Mouse (Mus musculus) MEL (cell line): ENCODE measurements around the gene Iqsec1.

Experiments
- CTCF ChIP-seq, 3 experiments: IDR thresholded peaks in 2 of 3; conservative IDR thresholded peaks in 1 of 3; 2 replicates each; pipeline ENCODE4 v1.5.1; 2011 to 2012; ENCODE audit warnings: low read length in 3 of 3, low read depth in 2 of 3, mild to moderate bottlenecking in 2 of 3, improper control_type of control experiment in 1 of 3, inconsistent platforms in 1 of 3, mixed read lengths in 1 of 3, moderate library complexity in 1 of 3; ENCODE audit not compliant: control insufficient read depth in 1 of 3, insufficient read depth in 1 of 3, poor library complexity in 1 of 3, severe bottlenecking in 1 of 3
- E2F4 ChIP-seq: IDR thresholded peaks from 2 replicates; pipeline ENCODE4 v1.6.1; 2011; ENCODE audit warnings: low read depth, low read length, improper control_type of control experiment, borderline replicate concordance
- EP300 ChIP-seq, 2 experiments: IDR thresholded peaks; 2 replicates each; pipeline ENCODE4 v1.6.1; 2011; ENCODE audit warnings: improper control_type of control experiment in 2 of 2, low read length in 2 of 2, low read depth in 1 of 2, mild to moderate bottlenecking in 1 of 2
- GABPA ChIP-seq: IDR thresholded peaks from 2 replicates; pipeline ENCODE4 v1.6.1; 2012; ENCODE audit warnings: low read depth, mild to moderate bottlenecking, inconsistent platforms, low read length, improper control_type of control experiment, moderate library complexity
- JUND ChIP-seq: IDR thresholded peaks from 2 replicates; pipeline ENCODE4 v1.6.1; 2011; ENCODE audit warnings: low read depth, mild to moderate bottlenecking, improper control_type of control experiment, low read length
- MYC ChIP-seq: IDR thresholded peaks from 2 replicates; pipeline ENCODE4 v1.6.1; 2011; ENCODE audit warnings: low read depth, mild to moderate bottlenecking, low read length, improper control_type of control experiment, moderate library complexity
- POLR2A ChIP-seq, 2 experiments: IDR thresholded peaks; 2 replicates each; pipeline ENCODE4 v1.6.1; 2011 to 2012; ENCODE audit warnings: low read length in 2 of 2, mild to moderate bottlenecking in 2 of 2, control low read depth in 1 of 2, improper control_type of control experiment in 1 of 2, low read depth in 1 of 2, moderate library complexity in 1 of 2; ENCODE audit not compliant: control insufficient read depth in 1 of 2, insufficient read depth in 1 of 2, poor library complexity in 1 of 2
- SIN3A ChIP-seq: IDR thresholded peaks from 2 replicates; pipeline ENCODE4 v1.6.1; 2012; ENCODE audit warnings: low read length, improper control_type of control experiment, inconsistent platforms
- SMC3 ChIP-seq: IDR thresholded peaks from 2 replicates; pipeline ENCODE4 v1.6.1; 2011; ENCODE audit warnings: low read depth, low read length, improper control_type of control experiment
- ZMIZ1 ChIP-seq: IDR thresholded peaks from 2 replicates; pipeline ENCODE4 v1.6.1; 2012; ENCODE audit warnings: low read depth, mild to moderate bottlenecking, inconsistent platforms, low read length, improper control_type of control experiment, moderate library complexity
- ZNF384 ChIP-seq: IDR thresholded peaks from 2 replicates; pipeline ENCODE4 v1.6.1; 2012; ENCODE audit warnings: low read depth, mild to moderate bottlenecking, inconsistent platforms, low read length, improper control_type of control experiment

GRCm38 (mm10) chr6:90619936-90620335 is 368.5 kb downstream of the Iqsec1 start:
- no peak for TF ChIP-seq EP300 (IDR thresholded peaks at IDR 0.05; ENCODE audit: low read depth in 1 of 2, low read length in 2 of 2)
- TF ChIP-seq MYC = 0 out of 2 replicates have a peak, but pooled peaks have one; percentile 21
- TF ChIP-seq POLR2A (IDR thresholded peaks at IDR 0.05; ENCODE audit: control insufficient read depth in 1 of 2, insufficient read depth in 1 of 2, low read depth in 1 of 2, low read length in 2 of 2, poor library complexity in 1 of 2) = no peak
- TF ChIP-seq CTCF (IDR thresholded peaks at IDR 0.05 in 2 of 3, conservative IDR thresholded peaks at IDR 0.05 in 1 of 3; ENCODE audit: control insufficient read depth in 1 of 3, insufficient read depth in 1 of 3, low read depth in 2 of 3, low read length in 3 of 3, poor library complexity in 1 of 3, severe bottlenecking in 1 of 3) = peak in 2 of 3 experiments; percentile 17 to 24; a peak in 2 of 6 replicates
- no peak for TF ChIP-seq JUND
- no peak for TF ChIP-seq SMC3
- no peak for TF ChIP-seq ZMIZ1
- no peak for TF ChIP-seq E2F4
- no peak for TF ChIP-seq GABPA
- TF ChIP-seq ZNF384 = no peak
- TF ChIP-seq SIN3A = no peak
